Mouse (Mus musculus): Measurements from ENCODE around the gene Ms4a15.

The Ms4a15 gene

GRCm38 (mm10) chr19:10993150-10993549 lies at the start of gene Ms4a15:
Gene Ms4a15 (minus strand): TSS chr19:10993250.
- DNase-seq (ENCODE audit: low spot score), result no peak

GRCm38 (mm10) chr19:11037570-11037969 lies 44.5 kb upstream of the Ms4a15 start:
- no peak for DNase-seq (ENCODE audit: low spot score)

- no peak for DNase-seq (ENCODE audit: low spot score)
These were observed 29.3 kb upstream of the Ms4a15 start for GRCm38 (mm10) chr19:11022382-11022781.

GRCm38 (mm10) chr19:11017891-11018290 lies 24.8 kb upstream of the Ms4a15 start, which contains the start of gene Ms4a18:
Gene Ms4a18 (minus strand): TSS chr19:11018031.
- DNase-seq (ENCODE audit: low spot score), result no peak

- DNase-seq (ENCODE audit: low spot score), result no peak
These were observed 24.2 kb upstream of the Ms4a15 start for GRCm38 (mm10) chr19:11017251-11017650.

GRCm38 (mm10) chr19:11015998-11016397 lies 22.9 kb upstream of the Ms4a15 start:
- no peak for DNase-seq (ENCODE audit: low spot score)

- no peak for DNase-seq (ENCODE audit: low spot score)
These were observed 22.4 kb upstream of the Ms4a15 start for GRCm38 (mm10) chr19:11015468-11015867.

- DNase-seq (ENCODE audit: low spot score), result no peak
These were observed 1.1 kb downstream of the Ms4a15 start for GRCm38 (mm10) chr19:10991911-10992310.

GRCm38 (mm10) chr19:10990751-10991150 lies 2.3 kb downstream of the Ms4a15 start:
- DNase-seq (ENCODE audit: low spot score), result no peak

GRCm38 (mm10) chr19:10988563-10988962 lies 4.5 kb downstream of the Ms4a15 start:
- DNase-seq (ENCODE audit: low spot score), result no peak

- DNase-seq (ENCODE audit: low spot score), result no peak
These were observed 7.2 kb downstream of the Ms4a15 start for GRCm38 (mm10) chr19:10985889-10986288.

- DNase-seq (ENCODE audit: low spot score), result no peak
These were observed 8.5 kb downstream of the Ms4a15 start for GRCm38 (mm10) chr19:10984551-10984950.

- no peak for DNase-seq (ENCODE audit: low spot score)
These were observed 9.9 kb downstream of the Ms4a15 start for GRCm38 (mm10) chr19:10983146-10983545.

GRCm38 (mm10) chr19:10980210-10980609 lies 12.8 kb downstream of the Ms4a15 start:
- no peak for DNase-seq (ENCODE audit: low spot score)

- DNase-seq (ENCODE audit: low spot score), result peak; percentile 63
These were observed 13.6 kb downstream of the Ms4a15 start for GRCm38 (mm10) chr19:10979184-10980168.

GRCm38 (mm10) chr19:10976318-10976717 lies 16.7 kb downstream of the Ms4a15 start:
- DNase-seq (ENCODE audit: low spot score), result no peak

- DNase-seq (ENCODE audit: low spot score), result no peak
These were observed 17.9 kb downstream of the Ms4a15 start for GRCm38 (mm10) chr19:10975187-10975586.

- no peak for DNase-seq (ENCODE audit: low spot score)
These were observed 18.7 kb downstream of the Ms4a15 start, which contains the start of gene Ms4a10 for GRCm38 (mm10) chr19:10974238-10974865. Gene Ms4a10 (minus strand): TSS chr19:10974670.

- no peak for DNase-seq (ENCODE audit: low spot score)
These were observed 19.9 kb downstream of the Ms4a15 start for GRCm38 (mm10) chr19:10973187-10973586.

GRCm38 (mm10) chr19:10972660-10973059 lies 20.4 kb downstream of the Ms4a15 start:
- DNase-seq (ENCODE audit: low spot score), result no peak

- DNase-seq (ENCODE audit: low spot score), result no peak
These were observed 22.6 kb downstream of the Ms4a15 start for GRCm38 (mm10) chr19:10970457-10970856.

GRCm38 (mm10) chr19:10968578-10968977 lies 24.5 kb downstream of the Ms4a15 start:
- no peak for DNase-seq (ENCODE audit: low spot score)

- DNase-seq (ENCODE audit: low spot score), result no peak
These were observed 27.3 kb downstream of the Ms4a15 start for GRCm38 (mm10) chr19:10965721-10966120.

Measured in ovary, postnatal 14 days (tissue).